Mouse (Mus musculus): ENCODE measurements around the gene Gm17409.

DNA sequence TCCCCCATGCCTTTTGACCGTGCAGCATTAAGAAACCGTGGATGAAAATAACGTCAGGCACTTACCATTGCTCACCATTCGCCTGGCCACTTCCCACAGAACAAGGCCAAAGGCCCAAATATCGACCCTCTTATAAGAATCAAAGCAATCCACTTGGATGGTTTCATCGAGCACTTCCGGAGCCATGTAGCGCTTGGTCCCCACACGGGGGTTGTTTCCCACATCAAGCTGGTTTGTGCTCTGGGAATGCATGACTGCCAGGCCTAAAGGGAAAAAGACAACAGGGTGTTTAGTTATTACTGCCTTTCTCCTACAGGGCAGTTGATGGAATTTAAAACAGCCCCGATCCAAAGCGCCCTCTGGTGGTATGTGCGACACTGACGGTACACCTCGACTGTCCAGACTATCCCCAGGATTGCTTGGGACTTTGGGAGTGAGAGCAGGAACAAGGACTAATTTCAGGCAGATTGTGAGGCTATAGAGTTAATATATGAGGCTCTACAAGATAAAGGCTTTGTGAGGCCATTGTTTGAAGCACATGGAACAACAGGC lies 11.0 kb upstream of the Gm17409 start:
- TF ChIP-seq CTCF (IDR thresholded peaks at IDR 0.05; ENCODE audit: low read depth) (peak; percentile 71), EP300 (optimal IDR thresholded peaks at IDR 0.05) (no peak)

Data from stomach, postnatal 0 days (tissue).